Mouse (Mus musculus) lung, embryonic 16.5 days (tissue): ENCODE results near the gene Top3a. TPM values are rescaled to one million over a fixed set of nuclear protein-coding genes. Genes with fewer than 3 reads are reported as not detected.

Experiments used
- ATAC-seq: fragments of 200-750 bp; cut with Nextera tagmentation; 2 replicates; pipeline ENCODE4 v1.8.0; 2017; ENCODE audit warnings: low read depth, mild to moderate bottlenecking, moderate library complexity
- H3K27ac ChIP-seq: fragments of 300-500 bp; sonication (generic); 2 replicates; pipeline ENCODE4 v1.5.1; 2014; ENCODE audit warnings: mild to moderate bottlenecking, control low read depth, low read length
- H3K27me3 ChIP-seq: fragments of 300-500 bp; sonication (generic); 2 replicates; pipeline ENCODE4 v1.6.1; 2014; ENCODE audit warnings: low read depth, low read length, mixed read lengths; ENCODE audit not compliant: control insufficient read depth, insufficient read depth
- H3K36me3 ChIP-seq: fragments of 300-500 bp; sonication (generic); 2 replicates; pipeline ENCODE4 v1.6.1; 2014; ENCODE audit warnings: low read length; ENCODE audit not compliant: control insufficient read depth, insufficient read depth
- H3K4me1 ChIP-seq: fragments of 300-500 bp; sonication (generic); replicated peaks from 2 replicates; pipeline ENCODE4 v1.6.1; 2014; ENCODE audit warnings: low read length, mixed read lengths; ENCODE audit not compliant: control insufficient read depth, insufficient read depth
- H3K4me2 ChIP-seq: fragments of 300-500 bp; sonication (generic); 2 replicates; pipeline ENCODE4 v1.6.1; 2014; ENCODE audit warnings: low read depth, low read length, control low read depth
- H3K4me3 ChIP-seq: fragments of 300-500 bp; sonication (generic); 2 replicates; pipeline ENCODE4 v1.5.1; 2014; ENCODE audit warnings: mild to moderate bottlenecking, low read length, control low read depth
- H3K9ac ChIP-seq: fragments of 300-500 bp; sonication (generic); 2 replicates; pipeline ENCODE4 v1.6.1; 2014; ENCODE audit warnings: low read length, control low read depth
- H3K9me3 ChIP-seq: fragments of 300-500 bp; sonication (generic); 2 replicates; pipeline ENCODE4 v1.6.1; 2016; ENCODE audit warnings: low read length; ENCODE audit not compliant: control insufficient read depth
- WGBS: fragments of 180-500 bp; shearing (Covaris S2); extraction: QIAGEN DNeasy Blood & Tissue Kit; methylation state at CpG from one replicate; pipeline ENCODE4 v1.1.7; 2014; 5-methylcytosine and 5-hydroxymethylcytosine counted together
- polyA plus RNA-seq: library from polyadenylated mRNA; unstranded; fragments of >200 nt; fragmentation: Nextera tagmentation; extraction: Ambion mirVana; gene quantifications from 2 replicates; pipeline ENCODE4 v1.2.1, GENCODE M21; 2015

Top3a gene
- polyA plus RNA-seq, 1 experiment from 2014 or later = 17.3 TPM

- H3K36me3 ChIP-seq = peaks cover 68% of the 10 kb centered on the region
- no peak overlapping the region for H3K27ac ChIP-seq
- no peak overlapping the region for H3K9ac ChIP-seq
- peaks cover 3% of the 10 kb centered on the region; the same call in 1 of the 2 replicates for H3K4me1 ChIP-seq
- 89% methylated on average over 45 of the region's 45 CpGs for WGBS
- no peak overlapping the region for H3K4me3 ChIP-seq
- no peaks in the 10 kb centered on the region for H3K27me3 ChIP-seq
- H3K4me2 ChIP-seq = no peak overlapping the region
- no peaks in the 10 kb centered on the region for H3K9me3 ChIP-seq
- ATAC-seq = no peak
These were observed 67.4 kb downstream of the Top3a start for GRCm38 (mm10) chr11:60709481-60710465.

GRCm38 (mm10) chr11:60708631-60709030 lies 68.5 kb downstream of the Top3a start:
- Histone ChIP-seq H3K4me1 (peaks cover 3% of the 10 kb centered on the region; the same call in 1 of the 2 replicates), H3K4me3 (no peak overlapping the region), H3K9me3 (no peaks in the 10 kb centered on the region), H3K27ac (no peak overlapping the region), H3K9ac (no peak overlapping the region), H3K36me3 (peaks cover 58% of the 10 kb centered on the region), H3K27me3 (no peaks in the 10 kb centered on the region), H3K4me2 (no peak overlapping the region)
- WGBS = 90% methylated on average over 10 of the region's 10 CpGs
- no peak for ATAC-seq

- Histone ChIP-seq H3K9me3 (no peaks in the 10 kb centered on the region), H3K9ac (no peak overlapping the region), H3K4me3 (no peak overlapping the region), H3K4me2 (no peak overlapping the region), H3K27ac (no peak overlapping the region), H3K36me3 (peaks cover 51% of the 10 kb centered on the region), H3K27me3 (no peaks in the 10 kb centered on the region), H3K4me1 (peaks cover 3% of the 10 kb centered on the region; the same call in 1 of the 2 replicates)
- peak; percentile 12; the same call in 1 of the 2 replicates for ATAC-seq
- WGBS = 56% methylated on average over 3 of the region's 3 CpGs
These were observed 69.5 kb downstream of the Top3a start for GRCm38 (mm10) chr11:60707672-60708071.

DNA sequence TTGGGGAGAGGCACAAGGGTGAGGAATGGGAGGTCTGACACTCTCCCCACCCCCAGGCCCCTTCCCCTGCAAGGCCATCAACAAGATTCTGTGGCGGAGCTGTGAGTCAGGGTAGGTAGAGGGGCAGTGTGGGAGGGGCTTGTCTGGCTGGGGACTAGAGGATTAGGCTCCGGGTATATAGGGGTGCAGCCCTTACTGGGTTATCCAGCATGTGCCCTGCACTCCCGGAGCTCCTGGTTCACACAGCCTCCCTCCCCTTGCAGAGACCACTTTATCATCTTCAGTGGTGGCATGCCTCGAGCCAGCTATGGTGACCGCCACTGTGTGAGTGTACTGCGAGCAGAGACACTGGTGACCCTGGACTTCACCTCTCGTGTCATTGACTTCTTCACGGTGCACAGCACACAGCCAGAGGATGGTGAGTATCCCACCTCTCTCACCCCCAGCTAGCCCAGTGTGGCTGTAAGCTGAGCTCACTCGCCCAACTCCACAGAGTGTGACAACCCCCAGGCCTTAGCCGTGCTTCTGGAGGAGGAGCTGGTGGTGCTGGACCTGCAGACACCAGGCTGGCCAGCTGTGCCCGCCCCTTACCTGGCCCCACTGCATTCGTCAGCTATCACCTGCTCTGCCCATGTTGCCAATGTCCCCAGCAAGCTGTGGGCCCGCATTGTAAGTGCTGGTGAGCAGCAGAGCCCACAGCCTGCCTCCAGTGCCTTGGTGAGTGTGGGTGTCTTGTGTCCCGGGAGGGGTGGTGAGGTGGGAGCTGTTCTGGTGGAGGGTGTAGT lies 70.3 kb downstream of the Top3a start:
- H3K4me3 ChIP-seq = no peak overlapping the region
- H3K36me3 ChIP-seq = peaks cover 43% of the 10 kb centered on the region
- H3K4me1 ChIP-seq = peaks cover 3% of the 10 kb centered on the region; the same call in 1 of the 2 replicates
- whole genome bisulfite sequencing = 84% methylated on average over 14 of the region's 14 CpGs
- H3K27me3 ChIP-seq = no peaks in the 10 kb centered on the region
- ATAC-seq = no peak
- H3K9me3 ChIP-seq = no peaks in the 10 kb centered on the region
- H3K9ac ChIP-seq = no peak overlapping the region
- H3K27ac ChIP-seq = no peak overlapping the region
- no peak overlapping the region for H3K4me2 ChIP-seq

DNA sequence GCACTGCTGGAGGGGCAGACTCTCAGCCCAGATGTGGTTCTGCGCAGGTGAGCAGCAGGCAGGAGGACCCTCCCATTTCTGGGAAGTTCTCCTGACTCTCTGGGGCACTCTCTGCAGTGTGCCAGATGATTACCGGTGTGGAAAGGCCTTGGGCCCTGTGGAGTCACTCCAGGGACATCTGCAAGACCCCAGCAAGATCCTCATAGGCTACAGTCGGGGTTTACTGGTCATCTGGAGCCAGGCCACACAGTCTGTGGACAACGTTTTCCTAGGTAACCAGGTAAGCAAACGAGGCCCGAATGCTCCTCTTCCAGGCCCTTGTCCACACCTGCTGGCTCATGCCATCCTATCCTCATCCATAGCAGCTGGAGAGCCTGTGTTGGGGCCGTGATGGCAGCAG lies 71.1 kb downstream of the Top3a start:
- WGBS = 87% methylated on average over 7 of the region's 7 CpGs
- ATAC-seq = no peak

DNA sequence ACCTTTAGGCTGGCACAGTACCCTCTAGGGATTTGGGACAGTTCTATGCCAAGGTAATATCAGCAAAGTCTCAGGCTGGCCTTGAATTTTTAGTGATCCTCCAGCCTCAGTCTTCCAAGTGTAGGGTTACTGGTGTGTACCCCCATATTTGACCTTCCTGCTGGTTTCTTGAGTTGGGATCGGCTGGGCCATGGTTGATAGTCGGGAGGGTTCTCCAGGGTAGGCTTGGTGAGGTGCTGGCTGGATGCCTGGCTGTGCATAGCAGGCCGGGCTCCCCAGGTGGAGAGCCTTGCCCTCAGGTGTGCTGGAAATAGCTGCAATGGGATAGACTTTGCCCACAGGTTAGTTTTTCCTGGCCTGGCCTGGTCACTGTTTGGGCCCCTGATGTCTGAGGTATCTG lies 71.9 kb downstream of the Top3a start:
- Histone ChIP-seq H3K27me3 (no peaks in the 10 kb centered on the region), H3K4me1 (peaks cover 15% of the 10 kb centered on the region), H3K9me3 (no peaks in the 10 kb centered on the region), H3K4me2 (no peak overlapping the region), H3K4me3 (no peak overlapping the region), H3K9ac (no peak overlapping the region), H3K27ac (no peak overlapping the region), H3K36me3 (peaks cover 34% of the 10 kb centered on the region)
- 79% methylated on average over 3 of the region's 3 CpGs for WGBS
- ATAC-seq = no peak

More for the DNA sequence above, 71.1 kb downstream of the Top3a start:
- Histone ChIP-seq H3K27me3 (no peaks in the 10 kb centered on the region), H3K27ac (no peak overlapping the region), H3K9me3 (no peaks in the 10 kb centered on the region), H3K9ac (no peak overlapping the region), H3K4me3 (no peak overlapping the region), H3K36me3 (peaks cover 41% of the 10 kb centered on the region), H3K4me2 (no peak overlapping the region), H3K4me1 (peaks cover 7% of the 10 kb centered on the region)

GRCm38 (mm10) chr11:60704023-60704880 lies 72.9 kb downstream of the Top3a start:
- Histone ChIP-seq H3K27ac (no peak overlapping the region), H3K36me3 (peaks cover 25% of the 10 kb centered on the region), H3K4me2 (no peak overlapping the region), H3K4me3 (no peak overlapping the region), H3K9ac (no peak overlapping the region), H3K9me3 (no peaks in the 10 kb centered on the region), H3K4me1 (peaks cover 16% of the 10 kb centered on the region), H3K27me3 (no peaks in the 10 kb centered on the region)
- ATAC-seq = no peak
- 90% methylated on average over 19 of the region's 19 CpGs for WGBS

DNA sequence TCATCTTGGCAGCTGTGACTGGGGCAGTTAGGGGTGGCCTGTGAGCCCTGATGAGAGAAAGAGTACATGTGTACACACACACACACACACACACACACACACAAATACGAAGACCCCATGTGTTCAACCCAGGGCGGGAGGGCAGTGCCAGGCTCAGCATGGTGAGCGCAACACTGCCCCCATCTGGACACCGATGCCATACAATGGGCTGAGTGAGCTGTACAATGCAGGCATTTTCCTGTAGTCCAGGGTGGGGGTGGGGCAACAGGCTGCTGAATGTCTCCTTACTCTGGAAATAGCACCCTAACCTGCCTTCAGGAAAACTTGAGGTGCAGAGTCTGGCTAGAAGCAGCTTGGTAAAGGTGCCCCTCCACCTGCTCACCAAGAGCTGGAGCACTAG lies 74.0 kb downstream of the Top3a start:
- ATAC-seq = no peak
- Histone ChIP-seq H3K27me3 (no peaks in the 10 kb centered on the region), H3K4me3 (no peak overlapping the region), H3K9me3 (no peaks in the 10 kb centered on the region), H3K4me2 (no peak overlapping the region), H3K27ac (no peak overlapping the region), H3K9ac (no peak overlapping the region), H3K4me1 (peaks cover 22% of the 10 kb centered on the region), H3K36me3 (peaks cover 16% of the 10 kb centered on the region)
- 43% methylated on average over 4 of the region's 4 CpGs for WGBS
